Mouse (Mus musculus) heart, adult 2 months (tissue): ENCODE results near the gene Zfp931.
"Not testable (repeated sequence)": the region's sequence is repeated elsewhere in the genome, so short reads cannot be mapped to it uniquely, and the experiment has no call there.

Source experiments
- CTCF ChIP-seq: fragments of 200-600 bp; IDR thresholded peaks from 2 replicates; pipeline ENCODE4 v1.8.1; 2022; ENCODE audit warnings: antibody characterized with exemption, mild to moderate bottlenecking, moderate library complexity
- EP300 ChIP-seq: fragments of 200-500 bp; IDR thresholded peaks from 2 replicates; pipeline ENCODE4 v1.6.1; 2011; ENCODE audit warnings: low read depth, low read length, control low read depth; ENCODE audit not compliant: insufficient read depth
- POLR2A ChIP-seq: fragments of 200-500 bp; IDR thresholded peaks from 2 replicates; pipeline ENCODE4 v1.6.1; 2011; ENCODE audit warnings: mild to moderate bottlenecking, low read depth, low read length, control low read depth; ENCODE audit not compliant: insufficient read depth

- TF ChIP-seq POLR2A, CTCF, EP300: not testable (repeated sequence)
Measured at GRCm38 (mm10) chr2:178020773-178021172, 57.5 kb downstream of the Zfp931 start.
